ENCODE assay signal across 13 mouse cellular contexts in the genomic region with DNA sequence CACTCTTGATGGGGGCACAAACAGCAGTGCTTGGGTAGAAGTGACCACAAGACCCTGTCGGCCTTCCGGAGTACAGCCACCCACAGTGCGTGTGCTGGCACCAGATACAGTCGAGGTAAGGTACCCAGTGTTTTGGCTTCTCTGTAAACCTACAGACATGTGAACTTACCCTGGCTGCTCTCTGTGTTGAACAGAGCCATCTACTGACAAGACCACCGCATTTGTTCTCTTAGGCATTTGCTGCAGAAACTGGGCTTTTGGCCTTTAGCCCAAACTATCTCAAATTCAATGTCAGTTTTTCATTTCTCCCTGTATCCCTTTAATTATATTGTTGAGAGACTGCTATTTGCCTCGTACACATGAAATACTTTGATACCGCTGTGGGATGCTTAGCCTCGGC.
DNase-seq lines count a peak whose midpoint lies in the region; ATAC-seq and TF ChIP-seq lines count a peak whose summit lies in the region.
"Had no signal": no experiment of that assay in that cellular context is flagged by ENCODE, and none has a peak within 500 bp of the region (broad histone marks: within the 10 kb centered on the region; RNA-seq: fewer than 3 reads in every experiment).

No protein-coding gene starts in this region.

- H3K4me2 ChIP-seq in forebrain, embryonic 13.5 days = no peak overlapping the region
- no peak overlapping the region for H3K4me2 ChIP-seq in forebrain, embryonic 12.5 days
- H3K4me2 ChIP-seq in forebrain, embryonic 16.5 days (ENCODE audit: low read length) = peak overlapping the region; percentile 27; the same call in 1 of the 2 replicates
- H3K4me2 ChIP-seq: liver, embryonic 13.5 days; midbrain, embryonic 12.5 days had no signal

- peaks cover 29% of the 10 kb centered on the region for H3K4me1 ChIP-seq in forebrain, embryonic 13.5 days
- peaks cover 16% of the 10 kb centered on the region for H3K4me1 ChIP-seq in forebrain, embryonic 12.5 days
- H3K4me1 ChIP-seq in forebrain, embryonic 16.5 days (replicated peaks; ENCODE audit: control insufficient read depth, insufficient read depth, low read length) = peaks cover 20% of the 10 kb centered on the region
- no peaks in the 10 kb centered on the region for H3K4me1 ChIP-seq in thymus, adult 2 months (replicated peaks; ENCODE audit: control insufficient read depth, insufficient read depth, low read length)
- H3K4me1 ChIP-seq: liver, embryonic 13.5 days had no signal

- no peak for TF ChIP-seq POLR2A in thymus, adult 2 months (IDR thresholded peaks at IDR 0.05; ENCODE audit: control insufficient read depth, extremely low read depth, insufficient read depth, low read length, poor library complexity)

- ATAC-seq in forebrain, embryonic 13.5 days = peak; percentile 55; the same call in 1 of the 2 replicates
- ATAC-seq in forebrain, embryonic 12.5 days (ENCODE audit: low FRiP score) = no peak
- peak; percentile 47; the same call in 1 of the 2 replicates for ATAC-seq in forebrain, embryonic 16.5 days
- ATAC-seq: intestine, embryonic 16.5 days had no signal

- 54% methylated on average over 8 of the region's 8 CpGs for WGBS in forebrain, embryonic 13.5 days
- 75% methylated on average over 8 of the region's 8 CpGs for WGBS in forebrain, embryonic 12.5 days
- WGBS in forebrain, embryonic 16.5 days = 41% methylated on average over 8 of the region's 8 CpGs
- WGBS in thymus, adult 2 months = 89% methylated on average over 8 of the region's 8 CpGs

- no peak overlapping the region for H3K27ac ChIP-seq in forebrain, embryonic 13.5 days
- H3K27ac ChIP-seq in forebrain, embryonic 12.5 days = no peak overlapping the region
- H3K27ac ChIP-seq in forebrain, embryonic 16.5 days (ENCODE audit: low read length) = no peak overlapping the region
- H3K27ac ChIP-seq in thymus, adult 2 months (ENCODE audit: control insufficient read depth, insufficient read depth, low read length) = no peak overlapping the region
- H3K27ac ChIP-seq: liver, embryonic 13.5 days; midbrain, embryonic 12.5 days had no signal

- H3K9ac ChIP-seq in forebrain, embryonic 13.5 days = no peak overlapping the region
- no peak overlapping the region for H3K9ac ChIP-seq in forebrain, embryonic 12.5 days
- no peak overlapping the region for H3K9ac ChIP-seq in forebrain, embryonic 16.5 days (replicated peaks; ENCODE audit: low read depth, low read length)
- H3K9ac ChIP-seq: liver, embryonic 13.5 days; midbrain, embryonic 12.5 days had no signal

- DNase-seq in left cerebral cortex, postnatal 4 days = peak; percentile 18
- no peak for DNase-seq in left cerebral cortex, adult 8-10 months (ENCODE audit: low spot score in 2 of 2)
- peak; percentile 7 for DNase-seq in NIH3T3 (ENCODE audit: low read depth)
- no peak for DNase-seq in thymus, adult 2 months
- DNase-seq: adrenal gland, postnatal 10 days; cerebellum, adult 8-10 months; heart, postnatal 10 days; liver, embryonic 13.5 days had no signal

- intact Hi-C loops in left cerebral cortex, postnatal 4 days (cut with DNase I) = no loop called here

- no peak overlapping the region for H3K4me3 ChIP-seq in forebrain, embryonic 13.5 days
- H3K4me3 ChIP-seq in forebrain, embryonic 12.5 days (replicated peaks) = no peak overlapping the region
- no peak overlapping the region for H3K4me3 ChIP-seq in forebrain, embryonic 16.5 days (replicated peaks; ENCODE audit: low read length)
- H3K4me3 ChIP-seq in thymus, adult 2 months (ENCODE audit: control insufficient read depth, insufficient read depth, low read length) = no peak overlapping the region
- H3K4me3 ChIP-seq: liver, embryonic 13.5 days; midbrain, embryonic 12.5 days had no signal

- 0 out of 2 replicates have a peak, but pooled peaks cover 10% of the 10 kb centered on the region for H3K27me3 ChIP-seq in forebrain, embryonic 13.5 days
- no peaks in the 10 kb centered on the region for H3K27me3 ChIP-seq in forebrain, embryonic 12.5 days
- no peaks in the 10 kb centered on the region; the same call in 1 of the 2 replicates for H3K27me3 ChIP-seq in forebrain, embryonic 16.5 days (replicated peaks; ENCODE audit: control insufficient read depth, insufficient read depth, low read length)
- H3K27me3 ChIP-seq in thymus, adult 2 months (ENCODE audit: control insufficient read depth, insufficient read depth, low read length) = no peaks in the 10 kb centered on the region
- H3K27me3 ChIP-seq: liver, embryonic 13.5 days; midbrain, embryonic 12.5 days had no signal

- no peak for TF ChIP-seq CTCF in thymus, adult 2 months (IDR thresholded peaks at IDR 0.05; ENCODE audit: borderline replicate concordance, control insufficient read depth, extremely low read depth, insufficient read depth, low read length, poor library complexity)

- no peaks in the 10 kb centered on the region for H3K36me3 ChIP-seq in forebrain, embryonic 13.5 days (ENCODE audit: poor library complexity, severe bottlenecking)
- no peaks in the 10 kb centered on the region for H3K36me3 ChIP-seq in forebrain, embryonic 12.5 days (replicated peaks)
- no peaks in the 10 kb centered on the region for H3K36me3 ChIP-seq in forebrain, embryonic 16.5 days (ENCODE audit: control insufficient read depth, insufficient read depth)
- no peaks in the 10 kb centered on the region for H3K36me3 ChIP-seq in thymus, adult 2 months (ENCODE audit: control insufficient read depth, insufficient read depth, low read length)
- H3K36me3 ChIP-seq: liver, embryonic 13.5 days; midbrain, embryonic 12.5 days had no signal

- no peaks in the 10 kb centered on the region for H3K9me3 ChIP-seq in forebrain, embryonic 13.5 days (replicated peaks)
- H3K9me3 ChIP-seq in forebrain, embryonic 12.5 days = no peaks in the 10 kb centered on the region
- H3K9me3 ChIP-seq in forebrain, embryonic 16.5 days (ENCODE audit: control insufficient read depth, low read length) = no peaks in the 10 kb centered on the region
- H3K9me3 ChIP-seq: liver, embryonic 13.5 days; midbrain, embryonic 12.5 days had no signal

Comparison
In these comparisons a context has a peak if more than half of its experiments do, and no peak if none do; other contexts are left out.
1. DNase-seq: peak in left cerebral cortex, postnatal 4 days (single experiment) and NIH3T3 (single experiment); none in left cerebral cortex, adult 8-10 months (0 of 2) and thymus, adult 2 months (single experiment).